Mouse (Mus musculus) kidney, postnatal 36 days (tissue): ENCODE measurements at regions not wholly inside any gene's neighbourhood (a gene's known extent, or its start where the extent isn't known, plus 50 kb on each side); places are given as distances from the start of the nearest gene placed in this dataset.

Experiments
- DNase-seq, 2 experiments: peaks; one replicate each; pipeline ENCODE4 v3.0.0; 2021 to 2022; ENCODE audit warnings: mixed read lengths in 2 of 2

- DNase-seq, result no peak
Observed at GRCm38 (mm10) chr15:40223272-40223671, 89.1 kb downstream of the 9330182O14Rik start.

- DNase-seq, result no peak
Observed at GRCm38 (mm10) chr15:40241764-40242163, 107.6 kb downstream of the 9330182O14Rik start.

GRCm38 (mm10) chr15:40248966-40249365, 114.8 kb downstream of the 9330182O14Rik start:
- no peak for DNase-seq

GRCm38 (mm10) chr15:40259433-40259832, 125.3 kb downstream of the 9330182O14Rik start:
- DNase-seq, result no peak

- no peak for DNase-seq
Observed at GRCm38 (mm10) chr15:40279021-40279420, 144.9 kb downstream of the 9330182O14Rik start.

GRCm38 (mm10) chr15:40280551-40280950, 146.4 kb downstream of the 9330182O14Rik start:
- DNase-seq, result no peak

- no peak for DNase-seq
Observed at GRCm38 (mm10) chr15:40281078-40281720, 147.0 kb downstream of the 9330182O14Rik start.

- DNase-seq, result no peak
Observed at GRCm38 (mm10) chr15:40291602-40292001, 157.4 kb downstream of the 9330182O14Rik start.

GRCm38 (mm10) chr15:40312226-40312625, 178.1 kb downstream of the 9330182O14Rik start:
- no peak for DNase-seq

GRCm38 (mm10) chr15:40339746-40340145, 205.6 kb downstream of the 9330182O14Rik start:
- DNase-seq, result no peak

GRCm38 (mm10) chr15:40340269-40340668, 206.1 kb downstream of the 9330182O14Rik start:
- no peak for DNase-seq

GRCm38 (mm10) chr15:40351473-40351872, 217.3 kb downstream of the 9330182O14Rik start:
- no peak for DNase-seq

GRCm38 (mm10) chr15:40354802-40355487, 220.8 kb downstream of the 9330182O14Rik start:
- no peak for DNase-seq

- no peak for DNase-seq
Observed at GRCm38 (mm10) chr15:40356096-40356495, 221.9 kb downstream of the 9330182O14Rik start.

GRCm38 (mm10) chr15:40358341-40358740, 224.2 kb downstream of the 9330182O14Rik start:
- DNase-seq, result no peak

- DNase-seq, result no peak
Observed at GRCm38 (mm10) chr15:40361849-40362533, 227.8 kb downstream of the 9330182O14Rik start.

GRCm38 (mm10) chr15:40364221-40364621, 230.1 kb downstream of the 9330182O14Rik start:
- no peak for DNase-seq

GRCm38 (mm10) chr15:40365613-40366012, 231.4 kb downstream of the 9330182O14Rik start:
- DNase-seq, result no peak

GRCm38 (mm10) chr15:40367026-40367425, 232.9 kb downstream of the 9330182O14Rik start:
- DNase-seq, result no peak

GRCm38 (mm10) chr15:40368746-40369145, 234.6 kb downstream of the 9330182O14Rik start:
- no peak for DNase-seq

- DNase-seq, result no peak
Observed at GRCm38 (mm10) chr15:40371486-40371885, 237.3 kb downstream of the 9330182O14Rik start.

GRCm38 (mm10) chr15:40386526-40386925, 252.4 kb downstream of the 9330182O14Rik start:
- no peak for DNase-seq

GRCm38 (mm10) chr15:40387746-40388145, 253.6 kb downstream of the 9330182O14Rik start:
- no peak for DNase-seq

GRCm38 (mm10) chr15:40388806-40389205, 254.6 kb downstream of the 9330182O14Rik start:
- no peak for DNase-seq
